Mouse (Mus musculus) granulocyte monocyte progenitor cell, adult 5-6 weeks (primary cell): ENCODE measurements around the gene Abcb6. TPM values are rescaled to one million over a fixed set of nuclear protein-coding genes. Genes with fewer than 3 reads are reported as not detected.
A peak's percentile ranks its signal among the peaks of the same experiment; 100 is the strongest.

Source experiments
- ATAC-seq: replicated peaks from 2 replicates; pipeline ENCODE4 v1.8.0; 2016; ENCODE audit warnings: mild to moderate bottlenecking, moderate TSS enrichment, inconsistent platforms; ENCODE audit not compliant: poor library complexity, severe bottlenecking
- total RNA-seq, 2 experiments: library from RNA; stranded (forward) in 1 of 2; stranded (reverse) in 1 of 2; fragments of 200-712, 200-1000 nt in 1 of 2; fragments of >200 nt in 1 of 2; fragmentation: Nextera tagmentation in 1 of 2; gene quantifications; 2 replicates each; pipeline ENCODE4 v1.2.3; 2014 to 2017

Abcb6 gene
- total RNA-seq (2014; fragmentation: Nextera tagmentation) (8.9 and 10.1 TPM in 2 replicates), total RNA-seq (2017) (7.5 and 8.4 TPM in 2 replicates)

DNA sequence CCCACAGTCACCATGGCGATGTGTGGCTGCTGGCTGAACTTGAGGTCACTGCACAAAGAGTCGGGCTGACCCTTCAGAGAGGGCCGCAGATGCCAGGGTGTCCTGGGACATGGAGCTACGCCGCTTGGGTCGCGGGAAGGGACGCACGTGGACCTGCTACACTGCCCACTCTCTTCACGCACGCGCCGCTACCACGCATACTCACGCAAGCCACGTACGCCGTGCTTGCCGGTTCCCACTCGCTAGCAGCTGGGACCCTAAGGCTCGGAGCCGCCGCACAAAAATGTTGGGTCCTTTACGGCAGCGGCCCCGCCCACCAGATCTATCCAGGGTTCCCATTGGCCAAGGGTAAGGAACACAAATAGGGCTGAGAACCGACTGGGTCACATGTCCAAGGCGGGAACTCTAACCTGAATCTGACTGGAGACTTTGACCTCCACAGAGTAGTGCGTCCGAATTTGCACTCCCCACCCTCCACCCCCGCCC lies at the start of gene Abcb6:
Gene Abcb6 (minus strand): TSS at position 288 of the 486 bp plus-strand sequence.
- peak; percentile 90 for ATAC-seq

DNA sequence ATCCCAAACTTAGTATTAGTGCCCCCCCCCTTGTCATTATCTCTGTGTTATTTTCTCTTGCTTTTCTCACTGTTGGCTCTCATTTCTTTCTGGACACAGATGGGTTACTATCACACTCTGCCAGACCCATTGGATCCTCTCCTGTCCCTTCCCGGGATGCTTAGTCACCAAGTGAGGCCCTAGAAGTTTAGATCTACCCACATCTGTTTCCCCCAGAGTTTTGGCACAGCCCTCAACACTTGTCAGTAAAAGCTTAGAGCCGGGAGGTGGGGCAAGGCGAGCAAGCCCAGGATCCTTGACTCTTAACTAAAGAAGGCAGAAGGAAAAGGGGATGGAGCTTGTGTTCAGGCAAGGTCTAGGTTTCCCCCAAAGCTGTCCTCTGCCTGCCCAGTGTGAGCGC lies 49.0 kb upstream of the Abcb6 start:
- no peak for ATAC-seq

DNA sequence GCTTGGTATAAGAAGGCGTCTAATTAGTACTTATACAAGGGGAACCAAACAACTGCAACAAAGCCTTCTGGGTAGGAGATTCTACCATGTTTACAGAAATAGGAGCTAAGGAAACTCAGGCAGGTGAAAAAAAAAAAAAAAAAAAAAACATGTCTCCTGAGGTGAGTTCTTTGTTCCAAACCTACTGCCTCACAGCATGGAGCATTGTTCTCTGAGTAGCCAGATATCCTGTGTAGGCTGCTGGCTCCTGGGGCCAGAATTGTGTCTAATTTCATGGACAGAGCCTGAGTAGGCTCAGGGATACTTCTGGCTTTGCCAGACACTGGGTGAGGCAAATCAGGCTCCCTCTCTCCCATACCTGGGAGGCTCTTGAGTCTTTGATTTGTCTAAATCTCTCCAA lies 47.5 kb upstream of the Abcb6 start:
- no peak for ATAC-seq

DNA sequence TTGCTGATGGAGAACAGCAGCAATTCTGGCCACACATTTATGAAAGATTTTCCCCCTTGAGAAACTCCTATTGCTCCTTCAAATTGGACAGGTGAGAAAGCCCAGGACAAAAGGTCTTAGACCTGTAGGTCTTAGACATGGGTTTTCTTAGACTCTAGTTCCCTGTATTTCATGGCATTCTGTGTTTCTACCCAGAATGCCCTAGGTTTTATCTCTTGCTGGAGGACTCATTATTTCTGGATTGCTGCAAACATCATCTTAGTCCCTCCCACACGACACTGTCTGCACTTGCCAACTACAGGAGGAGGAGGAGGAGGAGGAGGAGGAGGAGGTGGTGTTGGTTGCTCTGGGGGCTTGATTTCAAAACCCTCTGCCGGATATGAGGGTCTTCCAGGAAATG lies 45.9 kb upstream of the Abcb6 start:
- ATAC-seq, result no peak

DNA sequence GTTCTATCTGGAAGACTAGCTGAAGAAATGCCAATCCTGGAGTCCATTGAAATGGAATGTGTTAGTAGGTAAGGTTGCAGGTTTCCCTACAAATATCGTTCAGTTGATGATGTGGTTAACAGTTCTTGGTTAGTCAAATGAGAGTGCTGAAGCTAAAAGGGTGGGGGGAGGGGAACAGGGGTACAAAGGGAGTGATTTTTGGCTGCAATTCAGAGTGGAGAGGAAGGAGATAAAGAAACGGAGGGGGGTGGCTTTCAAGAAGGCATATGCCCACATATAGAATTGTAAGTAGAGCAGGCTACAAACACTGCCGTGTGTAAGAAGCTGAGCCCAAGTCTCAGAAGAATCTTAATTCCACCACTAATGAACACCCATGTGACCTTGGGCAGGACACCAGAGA lies 45.3 kb upstream of the Abcb6 start:
- ATAC-seq, result no peak

DNA sequence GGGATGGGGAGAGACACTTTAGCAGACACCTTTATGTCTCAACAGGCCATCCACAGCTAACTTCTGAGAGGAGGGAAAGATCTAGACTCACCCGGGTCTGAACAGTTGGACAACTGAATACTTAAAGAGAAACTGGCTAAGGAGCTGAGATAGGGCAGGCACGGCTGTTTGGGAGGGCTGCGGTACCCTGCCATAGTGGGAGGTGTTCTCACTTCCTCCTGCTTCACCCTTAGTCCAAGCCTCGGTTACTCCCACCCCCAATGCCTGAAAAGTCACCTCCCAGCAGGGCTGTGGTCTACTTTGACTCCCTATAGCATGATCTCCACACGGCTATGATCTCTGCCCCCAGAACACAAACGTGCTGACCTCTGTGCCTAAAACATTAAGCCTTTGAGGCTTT lies 43.3 kb upstream of the Abcb6 start:
- peak; percentile 72 for ATAC-seq

DNA sequence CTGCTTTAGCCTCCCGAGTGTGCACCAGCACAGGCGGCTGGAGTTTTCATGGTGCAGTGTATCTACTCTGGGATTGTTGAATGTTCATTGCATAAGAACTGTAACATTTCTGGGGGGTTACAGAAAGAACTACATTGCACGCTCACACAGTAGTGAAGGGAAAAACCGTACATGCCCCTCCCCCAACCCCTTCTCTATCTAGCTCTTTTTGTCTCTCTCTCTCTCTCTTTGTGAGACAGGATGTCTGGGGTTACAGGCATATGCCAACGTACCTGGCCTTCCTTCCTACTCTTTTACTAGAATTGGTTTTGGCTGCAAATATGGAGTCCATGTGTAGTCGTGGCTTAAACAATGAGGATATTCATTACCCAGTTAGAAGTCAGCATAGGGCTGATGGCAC lies 42.7 kb upstream of the Abcb6 start:
- ATAC-seq, result no peak

DNA sequence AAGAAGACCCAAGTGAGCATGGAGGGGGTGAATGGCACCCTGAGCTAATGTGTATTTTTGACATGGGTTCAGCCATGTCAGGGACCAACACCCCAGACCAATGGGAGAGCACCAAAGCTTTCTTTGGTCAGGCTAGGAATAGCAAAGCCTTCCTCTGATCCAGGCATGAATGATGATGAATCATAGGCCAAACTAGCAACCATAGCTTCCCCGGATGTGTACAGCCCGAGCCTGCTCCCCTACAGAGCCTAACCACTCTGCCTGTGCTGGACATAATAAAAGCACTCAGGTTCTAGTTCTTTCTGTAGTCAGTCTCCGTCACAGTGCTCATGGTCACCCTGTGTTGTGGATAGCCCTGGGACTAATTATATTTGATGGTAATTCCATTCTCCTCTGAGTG lies 41.3 kb upstream of the Abcb6 start:
- no peak for ATAC-seq

DNA sequence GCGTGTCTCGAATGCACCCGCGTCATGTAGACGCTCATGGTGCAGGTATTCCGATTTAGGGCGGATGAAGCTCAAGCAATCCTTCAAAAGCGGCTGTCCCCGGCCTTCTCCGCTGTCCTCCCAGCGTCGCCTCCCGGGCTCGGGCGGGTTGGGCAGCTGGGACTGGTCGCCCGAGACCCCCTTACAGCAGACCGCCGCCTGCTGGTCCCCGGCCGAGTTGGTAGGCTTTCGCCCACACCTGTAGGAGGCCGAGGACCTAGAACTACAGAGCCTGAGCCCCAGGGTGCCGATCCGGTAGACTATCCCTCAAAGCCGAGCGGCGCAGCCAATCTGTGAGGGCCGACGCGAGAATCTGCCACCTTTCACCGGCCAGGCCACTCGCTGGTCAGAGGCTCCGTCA lies 39.3 kb upstream of the Abcb6 start, which contains the start of gene Tuba4a:
Gene Tuba4a (minus strand): TSS at position 335 of the 400 bp plus-strand sequence.
- ATAC-seq, result no peak

DNA sequence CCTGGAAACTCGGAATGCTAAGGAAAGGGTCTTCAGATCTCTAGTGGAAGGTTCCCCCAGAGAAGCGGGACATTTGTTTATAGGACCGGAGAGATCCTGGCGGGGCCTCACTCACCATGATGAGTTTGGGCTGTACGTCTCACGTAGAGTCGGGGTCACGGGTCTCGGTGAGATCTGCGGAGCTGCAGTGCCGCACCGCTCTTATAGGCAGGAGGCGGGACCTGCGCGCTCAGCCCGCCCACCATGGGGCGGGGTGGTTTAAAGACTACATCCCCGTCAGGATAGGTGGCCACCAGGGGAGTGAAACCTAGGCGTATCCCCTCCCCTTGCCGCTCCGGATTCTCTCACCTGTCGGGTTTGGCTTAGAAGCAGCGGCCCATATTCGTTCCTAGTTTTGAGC lies 38.9 kb upstream of the Abcb6 start:
- peak; percentile 60 for ATAC-seq

DNA sequence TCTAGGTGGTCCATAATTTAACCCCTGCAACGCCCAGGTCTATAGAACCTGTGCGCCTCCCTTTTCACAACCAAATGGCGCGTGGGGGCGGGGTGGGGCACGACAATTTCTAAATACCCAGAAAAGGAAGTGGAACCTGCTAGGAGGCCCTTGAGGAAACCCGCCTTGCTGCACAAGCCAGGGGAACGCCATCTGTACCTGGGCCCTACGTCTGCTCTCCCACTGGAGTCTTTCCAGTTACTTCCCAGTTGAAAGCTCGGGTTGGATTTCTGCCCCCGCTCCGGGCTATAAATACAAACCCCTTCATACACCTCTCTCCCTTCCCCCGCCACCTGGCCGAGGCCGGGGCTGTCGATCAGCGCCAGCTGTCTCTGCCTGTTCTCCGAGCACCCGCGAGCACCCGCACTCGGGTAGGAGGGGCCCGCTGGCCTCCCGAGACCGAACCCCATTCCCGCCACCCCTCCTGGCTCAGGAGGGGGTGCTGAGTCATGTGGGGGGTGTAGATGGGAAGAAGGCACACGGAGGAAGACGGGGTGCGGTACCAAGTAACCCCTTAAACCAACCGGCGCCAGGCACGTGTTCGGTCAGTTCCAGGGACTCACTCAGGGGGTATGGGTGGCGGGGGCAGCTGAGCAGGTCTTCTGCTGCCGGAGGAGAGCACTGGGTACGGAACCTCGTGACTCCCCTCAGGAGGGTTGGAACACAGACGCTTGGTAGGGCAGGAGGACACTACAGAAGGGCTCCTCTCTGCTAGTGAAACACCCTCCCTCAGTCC lies 38.2 kb upstream of the Abcb6 start:
- peak; percentile 36 for ATAC-seq

DNA sequence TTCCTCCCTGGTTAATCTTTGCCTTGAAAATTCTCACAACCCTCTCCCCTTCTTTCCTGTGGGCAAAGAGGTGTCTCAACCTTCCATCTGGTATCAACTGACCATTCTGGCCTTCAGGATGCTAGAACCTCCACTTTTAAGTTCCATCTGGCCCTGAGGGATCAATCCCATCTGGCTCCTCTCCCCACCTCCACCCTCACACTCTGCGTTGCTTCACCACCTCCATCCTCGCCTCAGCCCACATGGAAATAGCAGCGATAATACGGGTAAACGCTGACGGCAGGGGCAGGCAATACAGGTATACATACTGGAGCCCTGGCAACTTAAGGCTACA lies 37.7 kb upstream of the Abcb6 start:
- no peak for ATAC-seq

DNA sequence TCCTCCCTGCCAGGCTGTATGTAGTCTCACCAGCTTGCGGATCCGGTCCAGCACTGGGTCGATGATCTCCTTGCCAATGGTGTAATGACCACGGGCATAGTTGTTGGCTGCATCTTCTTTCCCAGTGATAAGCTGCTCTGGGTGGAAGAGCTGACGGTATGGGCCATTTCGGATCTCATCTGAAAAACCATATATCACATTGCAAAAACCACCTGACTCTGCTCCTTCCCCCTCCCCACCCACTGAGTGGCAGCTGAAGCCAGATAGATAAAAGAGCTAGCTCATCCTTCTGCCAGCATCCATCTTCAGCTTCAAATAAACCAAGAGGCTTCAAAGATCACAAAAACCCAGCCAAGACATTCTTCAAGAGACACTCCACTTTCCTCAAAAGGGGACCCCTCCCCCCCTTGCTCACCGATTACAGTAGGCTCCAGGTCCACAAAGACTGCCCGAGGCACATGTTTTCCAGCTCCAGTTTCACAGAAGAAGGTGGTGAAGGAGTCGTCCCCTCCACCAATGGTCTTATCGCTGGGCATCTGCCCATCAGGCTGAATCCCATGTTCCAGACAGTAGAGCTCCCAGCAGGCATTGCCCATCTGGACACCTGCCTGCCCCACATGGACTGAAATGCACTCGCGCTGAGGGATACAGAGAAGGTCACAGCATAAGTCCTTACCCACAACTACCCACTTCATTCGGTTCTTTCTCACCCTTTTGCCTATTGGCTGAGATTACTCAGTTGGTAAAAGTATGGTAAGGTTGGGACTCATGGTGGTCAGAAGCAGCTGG lies 36.8 kb upstream of the Abcb6 start:
- no peak for ATAC-seq

DNA sequence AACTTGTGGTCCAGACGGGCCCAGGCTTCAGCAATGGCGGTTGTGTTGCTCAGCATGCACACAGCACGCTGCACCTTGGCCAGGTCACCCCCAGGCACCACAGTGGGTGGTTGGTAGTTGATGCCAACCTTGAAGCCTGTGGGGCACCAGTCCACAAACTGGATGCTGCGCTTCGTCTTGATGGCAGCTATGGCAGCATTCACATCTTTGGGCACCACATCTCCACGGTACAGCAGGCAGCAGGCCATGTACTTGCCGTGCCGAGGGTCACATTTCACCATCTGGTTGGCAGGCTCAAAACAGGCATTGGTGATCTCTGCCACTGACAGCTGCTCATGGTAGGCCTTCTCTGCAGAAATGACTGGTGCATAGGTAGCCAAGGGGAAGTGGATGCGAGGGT lies 35.6 kb upstream of the Abcb6 start:
- no peak for ATAC-seq

DNA sequence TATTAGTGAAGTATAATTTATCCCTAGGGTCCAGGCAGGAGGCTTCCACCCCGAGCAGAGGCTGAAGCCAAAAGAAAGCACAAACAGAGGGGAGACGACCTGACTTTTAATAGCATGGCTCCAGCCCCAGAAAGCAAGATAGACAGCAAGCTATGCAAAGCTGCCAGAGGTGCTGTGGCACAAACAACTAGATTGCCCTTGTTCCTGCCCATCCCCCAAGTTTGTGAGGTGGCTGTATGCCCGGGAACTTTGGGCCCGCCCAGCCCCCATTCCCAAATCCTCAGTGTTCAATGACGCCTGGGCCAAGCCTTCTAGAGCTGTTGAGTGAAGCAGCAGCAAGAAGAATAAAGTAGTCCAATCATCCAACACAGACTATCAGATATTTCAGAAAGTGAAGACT lies 34.7 kb upstream of the Abcb6 start:
- ATAC-seq, result no peak

DNA sequence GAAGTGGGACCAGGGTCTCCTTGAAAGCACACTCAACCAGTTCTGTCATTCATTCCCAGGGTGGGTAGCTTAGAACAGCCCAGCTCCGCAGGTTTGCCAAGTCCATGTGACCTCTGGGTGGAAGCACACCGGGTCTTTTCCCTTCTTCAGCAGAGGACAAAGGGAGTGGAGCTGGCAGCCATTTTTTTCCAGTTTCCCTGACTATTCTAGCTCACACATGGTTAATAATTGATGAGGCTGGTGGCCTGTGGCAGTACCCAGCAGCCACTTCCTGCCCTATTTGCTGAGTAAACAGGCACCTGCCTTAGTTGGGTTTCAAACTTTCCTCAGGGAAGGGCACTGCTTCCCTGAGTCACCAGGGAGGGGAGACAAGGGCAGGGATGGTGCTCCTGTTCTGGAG lies 34.2 kb upstream of the Abcb6 start:
- ATAC-seq, result no peak

DNA sequence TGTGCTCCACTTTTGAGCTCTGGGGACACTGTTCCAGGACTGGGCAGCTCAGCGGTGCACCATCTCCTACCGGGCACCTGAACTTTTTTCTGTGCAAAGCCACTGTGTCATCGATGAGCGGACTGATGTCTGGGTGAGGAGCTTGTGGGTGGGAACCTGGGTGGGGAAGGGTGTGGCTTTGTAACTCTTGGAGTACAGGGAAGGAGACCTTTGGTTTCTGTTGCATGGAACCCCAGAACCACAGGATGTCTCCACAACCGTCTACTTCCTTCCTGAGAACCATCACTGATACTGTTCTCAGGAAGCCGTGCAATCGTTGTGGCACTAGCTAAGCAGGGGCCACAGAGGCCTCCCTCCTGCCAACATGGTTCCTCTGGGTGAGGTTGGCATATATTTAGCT lies 32.9 kb upstream of the Abcb6 start:
- peak; percentile 57 for ATAC-seq

DNA sequence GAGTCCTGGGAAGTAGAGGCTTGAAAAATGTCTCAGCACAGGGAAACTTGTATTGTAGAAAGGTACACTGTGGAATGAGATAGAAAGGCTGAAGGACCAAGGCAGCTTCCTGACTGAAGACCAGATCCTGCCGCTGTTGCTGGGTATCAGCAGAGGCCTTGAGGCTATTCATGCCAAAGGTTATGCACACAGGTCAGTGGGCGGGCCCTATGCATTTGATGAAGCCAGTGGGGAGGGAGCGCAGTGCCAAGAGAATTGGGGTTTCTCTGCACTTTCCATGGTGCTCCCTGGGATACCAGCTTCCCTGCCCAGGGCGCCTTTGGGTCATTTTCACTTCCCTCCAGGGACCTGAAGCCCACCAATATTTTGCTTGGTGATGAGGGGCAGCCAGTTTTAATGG lies 32.4 kb upstream of the Abcb6 start:
- no peak for ATAC-seq

DNA sequence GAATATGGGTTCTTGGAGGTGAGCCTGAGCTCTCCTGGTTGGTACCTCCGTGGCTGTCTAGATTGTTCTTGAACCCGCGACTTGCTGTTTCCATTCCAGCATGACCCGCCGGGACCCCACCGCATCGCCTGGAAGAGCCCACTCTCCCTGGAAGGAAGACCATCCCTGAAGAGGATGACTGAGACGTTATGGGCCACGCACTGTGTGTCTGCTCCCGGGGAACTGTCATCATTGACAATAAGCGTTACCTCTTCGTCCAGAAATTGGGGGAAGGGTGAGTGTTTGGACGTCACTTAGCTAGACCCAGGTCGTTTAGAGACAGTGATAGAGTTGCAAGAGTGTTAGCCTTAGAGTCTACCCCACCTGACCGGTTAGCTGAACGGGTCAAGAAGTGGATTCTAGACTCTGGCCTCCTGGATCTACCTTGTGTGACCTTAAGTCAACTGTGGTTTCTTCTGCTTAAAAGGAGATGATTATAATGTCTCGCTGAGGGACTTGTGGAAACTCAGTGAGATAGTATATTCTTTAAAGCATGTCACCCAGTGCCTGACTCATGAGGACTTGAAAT lies 31.0 kb upstream of the Abcb6 start:
- ATAC-seq, result no peak

DNA sequence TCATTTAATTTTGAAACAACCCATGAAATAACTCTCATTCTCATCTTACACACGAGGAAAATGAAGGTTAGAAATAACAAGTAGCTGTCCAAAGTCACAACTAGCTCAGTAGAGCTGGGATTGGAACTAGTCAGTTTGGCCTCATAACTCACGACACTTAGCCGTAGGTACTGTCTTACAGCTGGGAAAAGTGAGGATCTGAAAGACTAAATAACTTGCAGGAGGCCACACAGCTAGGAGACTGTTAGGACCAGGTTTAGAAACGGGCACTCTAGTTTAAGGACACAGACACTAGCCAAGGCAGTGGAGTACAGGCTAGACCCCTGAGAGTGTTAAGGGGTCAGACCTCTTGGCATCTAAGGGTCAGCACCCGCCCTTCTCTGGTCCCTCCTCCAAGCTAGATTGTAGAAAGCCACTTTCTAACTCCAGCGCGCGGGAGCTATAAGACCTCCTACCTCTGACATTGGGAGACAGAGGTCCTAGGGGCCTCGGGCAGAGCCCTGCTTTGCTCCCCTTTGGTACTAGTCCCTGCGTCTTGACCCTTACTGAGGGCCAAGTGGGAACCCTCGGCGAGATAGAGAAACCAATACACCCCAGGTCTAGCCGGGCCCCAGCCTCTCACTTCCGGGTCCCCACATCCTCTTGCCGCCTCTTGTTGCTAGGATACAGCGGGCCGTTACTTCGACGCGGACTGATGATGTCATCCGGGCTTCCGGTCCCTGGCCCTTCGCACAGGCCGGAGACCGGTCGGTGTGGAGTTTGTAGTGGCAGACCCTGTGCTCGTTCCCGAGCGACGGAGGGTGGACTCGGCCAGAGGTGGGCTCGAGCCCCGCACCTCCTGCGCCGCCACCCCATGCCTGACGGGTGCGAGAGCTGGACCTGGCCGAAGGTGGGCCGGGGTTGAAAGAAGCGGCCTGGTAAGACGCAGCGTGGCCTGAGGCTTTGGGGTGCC lies 30.2 kb upstream of the Abcb6 start, which contains the start of the genes Glb1l and Stk16:
Gene Glb1l (minus strand): TSS at position 678 of the 952 bp plus-strand sequence.
Gene Stk16 (plus strand): TSS at position 703 of the 952 bp plus-strand sequence.
- peak; percentile 65 for ATAC-seq
